Mouse (Mus musculus): ENCODE data around the gene Retsat.
A peak's percentile ranks its signal among the peaks of the same experiment; 100 is the strongest.

Gene Retsat

GRCm38 (mm10) chr6:72597956-72598753 lies at the start of gene Retsat, which contains the start of gene Elmod3:
Gene Retsat (plus strand): TSS chr6:72598475.
Gene Elmod3 (minus strand): TSS chr6:72598413.
- peak; percentile 88 for DNase-seq (ENCODE audit: extremely low read depth, low read depth, low spot score)

DNA sequence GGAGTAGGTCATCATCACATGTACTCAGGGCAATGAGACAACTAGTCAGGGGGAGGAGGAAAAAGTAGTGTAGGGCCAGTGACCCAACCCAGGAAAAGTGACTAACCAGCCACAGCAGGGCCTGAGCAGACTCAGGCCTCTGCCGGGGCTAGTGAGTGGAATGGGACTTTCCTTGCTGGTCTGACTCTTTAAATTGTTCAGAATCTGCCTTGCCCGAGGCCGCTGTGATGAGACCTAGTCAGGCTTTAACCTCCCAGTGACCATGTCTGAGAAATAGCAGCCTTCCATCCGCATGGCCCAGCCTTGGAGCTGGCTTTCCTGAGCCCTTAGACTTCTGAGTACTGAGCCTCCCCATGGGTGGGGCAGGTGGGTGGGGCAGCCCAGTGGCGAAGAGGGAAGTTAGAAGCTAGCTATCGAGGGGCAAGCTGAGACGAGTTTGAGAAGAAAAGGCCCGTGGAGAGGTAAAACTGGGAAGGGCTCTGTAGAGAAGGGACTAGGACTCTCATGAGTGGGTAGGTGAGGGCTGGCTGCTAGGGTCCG lies 49.2 kb upstream of the Retsat start:
- no peak for DNase-seq (ENCODE audit: extremely low read depth, low read depth, low spot score)

DNA sequence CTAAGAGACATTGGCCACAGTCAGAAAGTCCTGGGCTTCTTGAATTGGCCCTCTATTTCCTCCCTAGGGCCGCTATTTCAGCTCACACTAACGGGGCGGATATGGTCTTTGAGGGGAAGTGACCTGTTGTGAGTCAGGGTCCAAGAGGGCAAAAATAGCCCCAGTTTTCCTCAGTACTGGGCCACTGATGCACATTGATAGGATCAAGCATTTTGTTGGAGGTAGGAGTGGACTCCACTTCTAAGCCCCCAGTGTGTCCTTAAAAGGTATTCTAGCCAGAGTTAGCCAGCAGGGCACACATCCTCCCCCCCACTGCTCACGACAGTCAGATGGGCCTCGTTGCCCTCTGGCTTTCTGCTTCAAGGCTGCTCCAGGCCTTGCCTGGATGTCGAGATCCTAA lies 48.2 kb upstream of the Retsat start:
- no peak for DNase-seq (ENCODE audit: extremely low read depth, low read depth, low spot score)

GRCm38 (mm10) chr6:72550503-72551100 lies 47.7 kb upstream of the Retsat start:
- no peak for DNase-seq (ENCODE audit: extremely low read depth, low read depth, low spot score)

DNA sequence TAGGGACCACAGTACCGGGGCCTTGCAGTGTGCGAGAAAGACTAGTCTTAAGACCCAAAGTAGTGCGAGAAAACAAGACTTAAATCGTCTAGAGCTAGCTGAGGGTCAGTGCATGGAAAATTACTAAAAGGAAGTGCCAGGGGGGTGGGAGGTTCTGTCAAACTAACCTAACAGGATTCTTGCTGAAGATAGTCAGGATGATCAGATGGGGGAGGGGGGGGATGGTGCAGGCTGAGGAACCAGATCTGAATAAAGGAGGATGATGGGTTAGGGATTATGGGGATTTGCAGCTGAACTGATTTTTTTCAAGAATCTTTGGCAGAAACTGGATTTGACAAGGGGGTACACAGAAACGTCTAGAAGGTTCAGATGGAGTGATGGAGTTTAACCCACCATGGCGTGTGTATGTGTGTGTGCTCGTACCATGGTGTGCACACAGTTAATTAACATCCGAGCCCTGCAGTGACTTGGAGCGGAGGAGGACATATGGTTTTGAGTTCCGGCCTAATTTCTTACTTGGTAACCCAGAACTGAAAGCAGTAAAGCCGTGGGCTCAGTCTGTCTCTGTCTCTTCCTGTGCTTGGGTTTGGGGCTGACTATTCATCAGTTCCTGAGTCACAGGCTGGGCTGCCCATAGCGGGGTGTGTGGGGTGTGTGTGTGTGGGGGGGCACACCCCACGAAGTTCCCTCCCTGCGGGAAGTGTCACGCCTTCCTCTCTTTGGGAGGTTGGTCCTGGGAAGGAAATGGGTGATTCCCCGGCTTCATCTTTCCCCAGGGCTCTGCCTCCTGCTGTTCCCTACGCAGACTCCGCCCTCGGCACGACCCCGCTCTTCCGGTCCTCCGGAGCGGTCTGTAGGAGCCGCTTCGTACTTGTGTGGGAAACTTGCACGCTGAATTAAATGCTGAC lies 45.9 kb upstream of the Retsat start:
- no peak for DNase-seq (ENCODE audit: extremely low read depth, low read depth, low spot score)

GRCm38 (mm10) chr6:72553079-72553412 lies 45.2 kb upstream of the Retsat start:
- DNase-seq (ENCODE audit: extremely low read depth, low read depth, low spot score): no peak

- no peak for DNase-seq (ENCODE audit: extremely low read depth, low read depth, low spot score)
Measured at GRCm38 (mm10) chr6:72560801-72561200, 37.5 kb upstream of the Retsat start.

- no peak for DNase-seq (ENCODE audit: extremely low read depth, low read depth, low spot score)
Measured at GRCm38 (mm10) chr6:72562486-72562885, 35.8 kb upstream of the Retsat start.

- no peak for DNase-seq (ENCODE audit: extremely low read depth, low read depth, low spot score)
Measured at GRCm38 (mm10) chr6:72562894-72563293, 35.4 kb upstream of the Retsat start.

DNA sequence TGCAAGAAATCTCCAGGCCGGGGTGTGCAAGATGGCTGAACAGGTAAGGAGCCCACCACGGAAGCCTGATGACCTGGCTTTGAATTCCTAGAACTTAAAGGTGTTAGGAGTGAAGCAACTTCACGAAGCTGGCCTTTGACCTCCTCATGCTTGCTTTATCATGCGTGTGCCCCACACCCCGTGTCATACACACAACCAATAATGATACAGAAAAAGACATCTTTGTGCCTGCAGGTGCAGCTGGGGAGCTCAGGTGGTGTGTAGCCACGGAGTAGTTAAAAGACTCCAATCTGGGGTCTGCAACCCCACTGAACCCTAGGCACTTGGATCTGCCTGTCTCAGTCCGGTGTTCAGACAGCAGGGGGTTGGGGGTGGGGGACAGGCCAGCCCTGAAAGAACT lies 32.8 kb upstream of the Retsat start:
- no peak for DNase-seq (ENCODE audit: extremely low read depth, low read depth, low spot score)

- DNase-seq (ENCODE audit: extremely low read depth, low read depth, low spot score): no peak
Measured at GRCm38 (mm10) chr6:72566044-72566443, 32.2 kb upstream of the Retsat start.

DNA sequence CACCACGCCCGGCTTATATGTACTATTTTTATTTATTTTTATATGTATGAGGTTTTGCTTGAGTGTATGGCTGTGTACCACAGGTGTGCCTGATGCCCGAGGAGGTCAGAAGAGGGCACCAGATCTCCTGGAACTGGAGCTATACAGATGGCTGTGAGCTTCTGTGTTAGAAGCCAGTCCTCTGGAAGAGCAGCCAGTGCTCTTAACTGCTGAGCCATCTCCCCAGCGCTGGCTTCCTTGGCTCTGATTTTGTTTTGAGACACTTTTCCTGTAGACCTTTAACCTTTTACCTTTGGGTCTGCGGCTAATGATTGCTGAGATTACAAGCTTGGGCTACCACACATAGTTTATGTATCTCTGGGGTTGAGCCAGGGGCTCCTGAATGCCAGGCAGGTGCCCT lies 30.8 kb upstream of the Retsat start:
- DNase-seq (ENCODE audit: extremely low read depth, low read depth, low spot score): no peak

DNA sequence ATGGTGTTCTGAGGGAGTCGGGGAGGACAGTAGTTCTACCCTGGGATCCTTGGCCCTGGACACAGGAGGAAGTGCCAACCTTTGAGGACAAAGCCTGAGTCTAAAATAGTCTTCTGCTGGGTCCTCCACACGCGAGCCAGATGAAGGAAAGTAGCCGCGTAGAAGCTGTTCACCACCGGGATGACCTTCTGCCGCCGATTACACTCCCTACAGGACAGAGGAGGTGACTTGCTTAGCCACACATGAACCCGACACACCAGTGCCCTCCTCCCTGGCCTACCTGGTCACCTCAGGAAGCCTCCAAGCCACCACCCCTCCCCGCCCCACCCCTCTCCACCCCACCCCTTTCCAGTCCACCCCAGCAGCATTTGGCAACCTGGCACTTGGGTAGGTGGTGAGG lies 29.5 kb upstream of the Retsat start:
- DNase-seq (ENCODE audit: extremely low read depth, low read depth, low spot score): no peak

DNA sequence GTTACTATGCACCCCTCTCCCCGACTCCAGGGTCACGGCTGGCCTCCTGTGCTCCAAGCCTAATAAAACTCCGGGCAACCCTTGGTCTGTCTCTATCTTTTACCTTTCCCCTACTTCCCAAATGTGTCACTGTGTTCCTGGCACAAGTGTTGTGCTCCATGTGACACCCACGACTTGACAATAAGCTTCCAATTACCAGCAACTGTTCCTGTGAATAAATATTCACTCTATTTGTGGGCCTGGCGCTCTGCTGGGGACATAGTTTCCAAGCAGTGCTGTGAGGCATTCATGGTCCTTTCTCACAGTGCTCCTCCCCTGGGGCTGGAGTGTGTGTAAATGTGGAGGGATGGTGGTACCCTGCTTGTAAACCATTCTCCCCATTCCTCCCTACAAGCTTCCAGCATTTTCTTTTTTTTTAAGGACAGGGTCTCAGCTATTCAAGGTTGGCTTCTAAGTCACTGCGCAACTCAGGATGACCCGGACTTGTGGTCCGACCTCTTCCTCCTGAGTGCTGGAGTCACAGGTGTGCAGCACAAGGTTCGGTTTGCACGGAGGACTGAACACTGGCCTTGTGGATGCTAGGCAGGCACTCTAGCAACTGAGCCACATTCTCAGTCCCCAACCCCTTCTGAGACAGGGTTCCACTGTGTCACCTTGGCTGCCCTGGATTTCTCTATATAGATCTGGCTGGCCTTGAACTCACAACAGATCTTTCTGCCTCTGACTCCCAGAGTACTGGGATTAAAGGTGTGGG lies 27.5 kb upstream of the Retsat start:
- DNase-seq (ENCODE audit: extremely low read depth, low read depth, low spot score): no peak

DNA sequence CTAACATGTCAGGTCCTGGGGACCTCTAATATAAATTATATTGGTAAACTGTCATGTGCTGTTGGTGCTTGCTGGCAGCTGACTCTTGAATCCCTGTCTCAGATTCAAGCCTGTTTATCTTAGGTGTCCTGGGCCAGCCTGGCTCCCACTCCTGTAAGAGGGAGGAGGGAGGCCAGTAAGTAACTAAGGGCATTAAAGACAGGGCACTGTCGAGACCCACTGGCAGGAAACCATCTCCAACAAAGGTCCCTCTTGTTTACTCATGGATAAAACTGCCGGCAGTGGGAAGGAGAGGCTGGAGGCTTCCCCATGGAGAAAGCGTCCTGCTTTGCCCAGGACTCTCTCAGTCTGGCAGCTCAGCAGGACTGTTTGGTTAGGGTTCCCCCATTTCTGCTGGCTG lies 26.4 kb upstream of the Retsat start:
- DNase-seq (ENCODE audit: extremely low read depth, low read depth, low spot score): no peak

GRCm38 (mm10) chr6:72576041-72576440 lies 22.2 kb upstream of the Retsat start:
- no peak for DNase-seq (ENCODE audit: extremely low read depth, low read depth, low spot score)

DNA sequence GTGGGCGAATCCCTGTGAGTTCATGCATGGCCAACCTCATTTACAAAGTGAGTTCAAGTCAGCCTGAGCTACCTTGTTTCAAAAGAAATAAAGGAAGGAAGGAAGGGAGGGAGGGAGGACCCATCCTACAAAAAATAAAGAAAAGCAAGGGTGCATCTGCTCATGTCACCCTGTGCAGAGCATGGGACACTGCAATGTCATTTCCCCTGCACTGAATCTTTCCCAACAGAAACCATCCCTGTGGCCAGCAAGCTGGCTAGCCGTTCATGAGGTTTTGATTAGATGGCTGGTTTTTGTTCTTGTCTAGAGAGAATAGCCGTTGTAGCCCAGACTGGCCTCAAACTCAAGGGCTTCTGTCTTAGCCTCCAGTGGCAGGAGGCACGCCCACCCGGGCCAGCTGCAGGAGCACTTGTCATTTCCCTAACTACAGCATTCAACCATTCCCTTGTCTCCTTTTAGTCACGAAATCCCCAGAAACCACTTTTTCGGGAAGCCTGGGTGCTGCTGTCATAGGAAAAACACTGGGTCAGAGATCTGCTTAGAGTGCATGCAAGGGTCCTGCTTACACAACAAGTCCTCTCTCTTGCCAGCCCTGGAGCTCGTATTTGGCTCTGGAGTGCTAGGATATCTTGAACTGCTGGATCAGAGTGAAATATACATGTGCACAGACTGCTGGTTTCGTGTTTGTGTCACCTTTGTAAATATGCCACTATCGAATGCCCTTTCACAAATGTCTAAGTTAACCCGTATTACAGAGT lies 16.5 kb upstream of the Retsat start:
- DNase-seq (ENCODE audit: extremely low read depth, low read depth, low spot score): no peak

DNA sequence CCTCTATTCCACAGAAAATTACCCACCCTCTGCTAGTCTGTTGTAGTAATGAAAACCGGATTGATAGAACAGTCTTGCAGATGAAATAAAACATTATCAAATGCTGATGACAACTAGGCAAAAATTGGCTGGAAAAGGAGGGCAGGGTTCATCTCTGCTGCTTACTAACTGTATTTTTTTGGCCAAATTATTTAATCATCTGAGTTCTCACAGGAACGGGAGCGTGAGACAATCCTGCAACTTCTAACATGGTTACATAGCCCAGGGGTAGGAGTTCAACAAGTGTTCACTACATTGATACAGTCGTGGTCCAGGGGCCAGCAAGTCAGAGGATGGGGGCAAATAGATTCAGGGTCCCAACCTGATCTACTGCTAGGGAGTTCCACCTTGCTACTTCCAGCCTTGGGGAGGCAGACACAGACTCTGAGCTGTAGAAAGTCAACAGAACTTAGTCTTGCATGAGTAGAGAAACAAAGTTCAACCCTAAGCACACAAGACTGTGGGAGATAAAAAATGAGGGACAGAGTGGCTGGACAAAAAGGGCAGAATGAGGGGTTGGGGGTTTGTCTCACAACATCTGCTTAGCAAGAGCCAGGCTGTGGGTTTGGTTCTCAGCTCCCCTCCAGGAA lies 14.9 kb upstream of the Retsat start:
- no peak for DNase-seq (ENCODE audit: extremely low read depth, low read depth, low spot score)

- DNase-seq (ENCODE audit: extremely low read depth, low read depth, low spot score): no peak
Measured at GRCm38 (mm10) chr6:72584154-72584553, 14.1 kb upstream of the Retsat start.

DNA sequence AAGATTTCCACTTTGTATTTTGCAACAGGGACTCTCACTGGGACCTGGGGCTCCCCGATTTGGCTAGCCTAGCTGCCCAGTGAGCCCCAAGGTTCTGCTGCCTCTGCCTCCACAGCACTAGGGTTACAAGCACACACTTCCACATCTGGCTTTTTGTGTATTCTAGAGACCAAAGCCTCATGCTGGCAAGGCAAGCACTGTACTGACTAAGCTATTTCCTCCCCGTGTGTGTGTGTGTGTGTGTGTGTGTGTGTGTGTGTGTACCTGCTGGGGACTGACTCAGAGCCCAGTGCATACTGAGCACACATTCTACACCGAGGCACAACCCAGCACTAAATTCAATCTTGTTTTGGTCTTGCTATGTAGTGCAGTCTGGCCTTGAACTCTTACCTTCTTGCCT lies 11.6 kb upstream of the Retsat start:
- no peak for DNase-seq (ENCODE audit: extremely low read depth, low read depth, low spot score)

Measured in fat pad, adult 2 months (tissue).